Mouse (Mus musculus) stomach, postnatal 0 days (tissue): Measurements from ENCODE around the gene Dmrtc2.

Experiments
- CTCF ChIP-seq: IDR thresholded peaks from 2 replicates; pipeline ENCODE4 v1.5.1; 2016; ENCODE audit warnings: antibody characterized with exemption, low read depth, mild to moderate bottlenecking, moderate library complexity
- EP300 ChIP-seq: optimal IDR thresholded peaks from 2 replicates; pipeline ENCODE3; 2016; ENCODE audit warnings: antibody characterized with exemption

- no peak for TF ChIP-seq CTCF
- TF ChIP-seq EP300 = no peak
Measured at GRCm38 (mm10) chr7:24844144-24844543, 25.7 kb upstream of the Dmrtc2 start.
